Mouse (Mus musculus) thymus, postnatal 10 days (tissue): ENCODE results near the gene Colgalt1.

Experiments
- DNase-seq, 2 experiments: peaks; one replicate each; pipeline ENCODE4 v3.0.0; 2021; ENCODE audit warnings: low spot score in 2 of 2

The Colgalt1 gene

GRCm38 (mm10) chr8:71591017-71591416 is 19.8 kb upstream of the Colgalt1 start:
- no peak for DNase-seq

- DNase-seq = peak; percentile 90 to 91
These were observed 19.1 kb upstream of the Colgalt1 start, which contains the start of gene Pgls for GRCm38 (mm10) chr8:71591471-71592373. Gene Pgls, plus strand, starts transcription at chr8:71592176.

- peak; percentile 72 to 77 for DNase-seq
These were observed 18.2 kb upstream of the Colgalt1 start for GRCm38 (mm10) chr8:71592374-71593170.

GRCm38 (mm10) chr8:71593556-71594323 is 17.1 kb upstream of the Colgalt1 start:
- DNase-seq = no peak

DNA sequence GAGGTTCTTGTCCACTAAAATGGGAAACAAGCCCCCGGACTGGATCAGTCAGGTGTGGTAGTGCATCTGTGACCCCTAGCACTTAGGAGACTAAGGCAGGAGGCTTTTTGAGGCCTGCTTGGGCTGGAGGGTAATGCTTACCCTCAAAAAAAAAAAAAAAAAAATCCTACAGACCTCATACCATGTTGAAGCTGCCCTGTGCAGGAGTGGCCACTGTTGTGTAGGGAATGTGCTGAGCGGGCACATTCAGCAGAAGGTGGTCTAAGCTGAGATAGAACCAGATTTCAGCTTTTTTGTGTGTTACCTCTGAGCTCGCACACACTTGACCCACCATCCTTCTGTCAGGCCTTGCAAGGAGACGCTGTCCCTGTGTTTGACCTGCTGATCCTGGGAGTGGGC is 16.5 kb upstream of the Colgalt1 start:
- DNase-seq = no peak

- DNase-seq = peak; percentile 86 to 97
These were observed 14.9 kb upstream of the Colgalt1 start for GRCm38 (mm10) chr8:71595862-71596261.

GRCm38 (mm10) chr8:71596384-71596783 is 14.4 kb upstream of the Colgalt1 start:
- no peak for DNase-seq

- no peak for DNase-seq
These were observed 14.0 kb upstream of the Colgalt1 start for GRCm38 (mm10) chr8:71596798-71597197.

GRCm38 (mm10) chr8:71597451-71597850 is 13.3 kb upstream of the Colgalt1 start, which contains the start of gene Fam129c:
Gene Fam129c, plus strand, starts transcription at chr8:71597648.
- no peak for DNase-seq

- no peak for DNase-seq
These were observed 12.4 kb upstream of the Colgalt1 start for GRCm38 (mm10) chr8:71598375-71598774.

DNA sequence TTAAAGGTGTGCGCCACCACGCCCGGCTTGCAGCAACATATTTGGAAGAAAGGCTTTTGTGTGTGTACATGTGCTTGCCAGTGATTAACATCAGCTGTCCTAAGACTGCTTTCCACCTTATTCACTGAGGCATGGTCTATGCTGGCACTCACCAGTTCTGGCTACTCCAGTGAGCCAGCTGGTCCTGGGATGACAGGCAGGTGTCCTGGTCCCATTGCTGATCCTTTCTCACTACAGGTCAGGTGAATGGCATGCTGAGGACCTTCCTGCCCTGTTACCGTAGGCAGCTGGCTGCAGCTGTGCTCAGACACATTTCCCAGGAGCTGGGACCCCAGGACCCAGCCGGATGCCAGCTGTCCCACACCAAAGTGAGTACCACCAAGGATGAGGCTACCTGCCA is 12.0 kb upstream of the Colgalt1 start:
- DNase-seq = no peak

DNA sequence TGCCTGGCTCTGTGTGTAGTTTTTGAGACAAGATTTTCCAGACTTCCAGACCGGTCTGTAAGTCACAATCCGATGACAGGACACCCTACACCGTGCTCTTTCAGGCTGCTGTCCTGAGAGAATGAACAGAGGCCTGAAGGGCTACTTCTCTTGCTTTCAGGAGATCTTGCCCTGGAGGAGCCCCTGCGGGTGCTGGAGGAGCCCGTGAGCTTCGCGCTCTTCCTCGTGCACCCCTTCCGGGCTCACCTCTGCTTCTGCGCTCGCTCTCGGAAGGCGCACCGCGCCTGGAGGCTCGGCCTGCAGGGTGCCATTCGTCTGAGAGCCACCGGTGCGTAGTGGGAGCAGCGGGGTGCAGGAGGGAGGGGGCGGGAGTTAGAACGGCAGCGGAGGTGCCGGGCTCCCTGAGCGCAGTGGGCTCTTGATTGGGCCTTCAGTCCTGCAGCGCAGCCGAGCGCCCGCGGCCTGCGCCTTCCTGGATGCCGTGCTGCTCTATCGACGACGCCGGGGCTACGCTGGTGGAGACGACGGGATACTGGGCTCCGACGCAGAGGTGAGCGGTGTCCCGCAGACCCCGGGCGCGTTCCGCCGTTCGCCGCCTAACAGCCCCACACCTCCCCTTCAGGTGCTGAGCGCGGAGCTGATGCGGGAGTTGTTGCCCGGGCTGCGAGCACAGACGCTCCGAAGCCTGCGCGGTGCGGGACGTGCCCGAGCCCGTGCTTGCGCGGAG is 8.7 kb upstream of the Colgalt1 start:
- peak; percentile 47 to 62 for DNase-seq

DNA sequence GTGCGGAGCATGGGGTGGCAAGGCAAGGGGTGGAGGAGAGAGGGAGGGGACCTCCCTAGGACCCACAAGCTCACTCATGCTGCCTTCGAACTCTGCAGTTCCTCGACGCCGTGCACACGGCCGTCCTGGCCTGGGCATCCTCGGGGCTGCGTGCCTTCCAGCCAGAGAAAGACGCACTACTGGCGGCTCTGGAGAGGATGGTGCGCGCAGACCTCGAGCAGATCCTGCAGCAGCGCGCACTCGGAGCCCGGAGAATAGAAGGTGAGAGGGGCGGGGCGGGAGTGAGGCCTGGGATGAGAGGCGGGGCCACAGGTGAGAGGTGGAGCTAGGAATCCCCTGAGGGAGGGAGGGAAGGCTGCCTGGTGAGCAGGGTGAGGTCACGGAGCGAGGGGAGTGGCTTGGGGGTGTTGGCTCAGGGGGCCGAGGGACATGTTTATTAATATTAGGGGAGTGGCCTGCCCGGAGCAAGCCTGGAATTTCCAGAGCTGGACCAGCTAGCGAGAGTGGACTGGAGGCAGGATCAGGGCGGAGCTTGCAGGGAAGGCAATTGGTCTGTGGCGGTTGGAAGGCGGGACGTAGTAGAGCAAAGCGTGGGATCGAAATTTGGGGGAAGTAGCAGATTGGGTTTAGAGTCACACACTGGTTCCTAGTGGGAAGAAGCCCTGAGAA is 8.0 kb upstream of the Colgalt1 start:
- DNase-seq = no peak

DNA sequence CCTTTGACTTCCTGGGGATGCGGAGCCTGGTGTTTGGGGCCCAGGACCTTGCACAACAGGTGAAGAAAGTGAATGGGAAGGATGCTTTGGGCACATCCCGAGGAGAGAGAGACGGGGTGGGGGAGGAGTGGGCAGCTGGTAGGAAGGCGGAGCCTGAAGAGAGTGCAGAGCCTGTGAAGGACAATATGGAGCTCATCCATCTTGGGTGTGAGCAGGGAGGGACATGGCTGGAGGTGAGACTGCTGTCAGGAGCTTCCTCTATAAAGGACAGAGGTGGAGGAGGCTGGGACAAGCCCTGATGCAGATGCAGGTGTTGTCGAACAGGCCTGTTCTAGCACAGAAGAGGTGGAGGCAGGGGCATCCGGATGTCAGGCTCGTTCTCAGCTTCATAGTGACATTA is 6.8 kb upstream of the Colgalt1 start:
- no peak for DNase-seq

GRCm38 (mm10) chr8:71612141-71612540 is 1.3 kb downstream of the Colgalt1 start:
- no peak for DNase-seq

- DNase-seq = no peak
These were observed 2.6 kb downstream of the Colgalt1 start for GRCm38 (mm10) chr8:71613418-71613817.

GRCm38 (mm10) chr8:71619786-71620185 is 9.0 kb downstream of the Colgalt1 start:
- DNase-seq = no peak

DNA sequence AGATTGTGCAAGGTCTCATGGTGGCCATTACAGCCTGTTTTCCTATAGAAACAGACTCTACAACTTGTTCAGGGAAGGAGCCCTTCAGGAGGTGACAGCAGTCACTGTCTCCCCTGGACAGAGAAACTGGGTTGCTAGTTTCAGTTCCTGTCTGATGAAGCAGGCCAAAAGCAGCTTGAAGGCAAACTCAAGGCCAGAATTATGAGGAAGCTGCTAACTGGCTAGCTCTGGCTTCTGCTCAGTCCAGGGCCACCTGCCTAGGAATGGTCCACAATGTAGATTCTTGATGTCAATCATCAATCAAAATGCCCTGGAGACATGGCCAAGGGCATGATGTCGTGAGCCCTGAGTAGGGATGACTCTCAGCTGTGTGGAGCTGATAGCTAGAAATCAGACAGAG is 14.3 kb downstream of the Colgalt1 start:
- no peak for DNase-seq

DNA sequence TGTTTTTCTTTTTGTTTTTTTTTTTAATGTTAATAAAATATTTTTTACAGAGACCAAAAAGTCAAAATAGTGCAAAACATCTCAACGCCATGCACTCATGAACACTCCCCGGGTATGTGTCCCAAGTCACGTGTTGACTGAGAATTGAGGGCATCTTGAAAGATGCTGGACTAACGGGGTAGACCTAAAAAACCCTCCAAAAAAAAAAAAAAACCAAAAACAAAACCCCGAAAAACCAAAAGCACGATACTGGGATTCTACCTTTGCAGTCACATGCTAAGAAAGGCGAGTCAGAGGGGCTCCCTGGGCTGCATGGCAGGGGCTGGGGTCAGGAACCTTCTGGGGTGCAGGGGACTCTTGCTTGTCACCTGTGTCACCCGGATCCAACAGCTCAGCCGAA is 16.0 kb downstream of the Colgalt1 start:
- DNase-seq = no peak

- DNase-seq = no peak
These were observed 16.7 kb downstream of the Colgalt1 start for GRCm38 (mm10) chr8:71627265-71628099.
